Mouse (Mus musculus) ovary, postnatal 10 days (tissue): ENCODE data around the gene Chd4.

Experiments
- DNase-seq: peaks from one replicate; pipeline ENCODE4 v3.0.0; 2022; ENCODE audit warnings: low spot score

Chd4 gene

DNA sequence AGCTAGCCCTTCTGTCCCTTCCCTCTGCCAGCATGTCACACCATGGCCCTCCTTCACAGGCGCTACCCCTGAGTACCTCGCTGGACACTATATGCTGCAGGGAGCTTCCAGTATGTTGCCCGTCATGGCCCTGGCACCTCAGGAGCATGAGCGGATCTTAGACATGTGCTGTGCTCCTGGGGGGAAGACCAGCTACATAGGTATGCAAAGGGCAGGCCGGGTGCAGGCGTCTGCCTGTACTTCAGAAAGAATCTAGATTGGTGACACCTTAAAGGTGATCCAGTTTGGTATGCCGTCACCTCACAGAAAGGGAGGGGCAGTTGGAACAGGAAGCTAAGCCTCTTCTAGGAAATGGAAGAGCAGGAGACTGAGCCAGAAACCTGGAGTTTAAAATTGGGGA, 44.0 kb downstream of the Chd4 start:
- no peak for DNase-seq

GRCm38 (mm10) chr6:125142436-125142835, 46.7 kb downstream of the Chd4 start:
- no peak for DNase-seq

DNA sequence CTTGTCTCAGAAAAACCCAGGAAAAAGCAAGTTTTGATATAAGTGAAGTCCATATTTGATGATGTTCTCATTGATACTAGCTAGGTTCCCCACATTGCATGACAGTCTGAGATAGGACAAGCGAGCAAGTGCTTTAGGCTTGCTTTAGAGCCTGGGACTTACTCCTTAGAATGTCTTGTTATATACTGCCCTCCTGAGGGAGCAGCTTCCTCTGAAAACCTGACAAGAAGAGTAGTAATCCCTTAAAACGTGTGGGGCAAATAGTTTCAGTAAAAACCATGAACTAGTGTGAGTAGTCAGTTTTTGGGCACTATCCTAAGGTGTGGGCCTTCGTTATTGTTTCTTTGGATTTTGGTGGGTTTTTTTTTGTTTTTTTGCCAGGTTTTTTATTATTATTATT, 47.3 kb downstream of the Chd4 start:
- DNase-seq, result no peak

GRCm38 (mm10) chr6:125143904-125144303, 48.1 kb downstream of the Chd4 start:
- no peak for DNase-seq

- peak; percentile 76 for DNase-seq
These were observed 49.2 kb downstream of the Chd4 start, which contains the start of gene Iffo1 for GRCm38 (mm10) chr6:125145001-125145400. TSS of gene Iffo1 (plus strand) at chr6:125145241.

DNA sequence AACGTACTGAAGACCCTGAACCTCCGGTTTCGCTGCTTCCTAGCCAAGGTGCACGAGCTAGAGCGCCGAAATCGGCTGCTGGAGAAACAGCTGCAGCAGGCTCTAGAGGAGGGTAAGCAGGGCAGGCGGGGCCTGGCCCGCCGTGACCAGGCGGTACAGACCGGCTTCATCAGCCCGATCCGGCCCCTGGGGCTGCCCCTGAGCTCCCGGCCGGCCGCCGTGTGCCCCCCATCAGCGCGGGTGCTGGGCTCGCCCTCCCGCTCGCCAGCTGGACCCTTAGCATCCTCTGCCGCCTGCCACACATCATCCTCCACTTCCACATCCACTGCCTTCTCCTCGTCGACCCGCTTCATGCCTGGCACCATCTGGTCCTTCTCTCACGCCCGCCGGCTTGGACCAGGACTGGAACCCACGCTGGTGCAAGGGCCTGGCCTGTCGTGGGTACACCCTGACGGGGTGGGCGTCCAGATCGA, 49.7 kb downstream of the Chd4 start:
- DNase-seq, result no peak

DNA sequence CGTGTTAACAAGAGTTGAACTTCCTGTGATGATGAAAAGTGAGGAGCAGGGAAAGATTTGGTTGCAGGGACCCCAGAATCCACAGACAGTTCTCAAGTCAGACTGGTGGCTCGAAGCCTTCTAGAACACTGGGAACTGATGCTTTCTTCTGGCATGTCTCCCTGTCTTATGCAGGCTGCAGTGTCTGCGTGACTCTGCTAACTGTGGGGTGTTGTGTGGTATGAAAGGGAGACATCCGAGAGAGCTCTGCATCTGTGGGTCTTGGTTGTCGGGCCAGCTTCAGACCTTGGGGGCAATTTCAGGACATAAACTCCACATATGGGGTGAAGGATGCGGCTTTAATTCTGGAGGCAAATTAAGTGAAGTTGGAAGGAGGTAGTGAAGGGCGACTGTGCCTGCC, 50.4 kb downstream of the Chd4 start:
- DNase-seq, result no peak

- DNase-seq, result no peak
These were observed 51.0 kb downstream of the Chd4 start for GRCm38 (mm10) chr6:125146797-125147196.

DNA sequence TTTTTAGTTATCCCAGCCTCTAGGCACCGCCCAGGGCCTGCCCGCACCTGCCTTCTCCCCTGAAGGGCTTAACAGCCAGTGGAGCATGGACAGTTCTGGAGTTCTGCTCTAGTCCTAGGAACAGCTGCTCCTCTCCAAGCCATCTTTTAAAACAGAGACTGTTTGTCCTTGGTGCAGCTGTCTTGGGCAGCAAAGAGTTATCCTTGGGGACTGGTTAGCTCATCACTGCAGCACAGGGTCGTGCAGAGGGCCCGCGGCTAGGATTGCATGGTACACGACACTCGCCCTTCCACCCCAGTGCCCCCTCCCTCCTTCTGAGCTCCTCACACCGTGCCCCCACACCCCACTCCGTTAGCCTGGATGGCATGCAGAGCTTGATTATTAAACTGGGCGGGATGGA, 51.5 kb downstream of the Chd4 start:
- no peak for DNase-seq

- no peak for DNase-seq
These were observed 52.6 kb downstream of the Chd4 start for GRCm38 (mm10) chr6:125148251-125148925.

DNA sequence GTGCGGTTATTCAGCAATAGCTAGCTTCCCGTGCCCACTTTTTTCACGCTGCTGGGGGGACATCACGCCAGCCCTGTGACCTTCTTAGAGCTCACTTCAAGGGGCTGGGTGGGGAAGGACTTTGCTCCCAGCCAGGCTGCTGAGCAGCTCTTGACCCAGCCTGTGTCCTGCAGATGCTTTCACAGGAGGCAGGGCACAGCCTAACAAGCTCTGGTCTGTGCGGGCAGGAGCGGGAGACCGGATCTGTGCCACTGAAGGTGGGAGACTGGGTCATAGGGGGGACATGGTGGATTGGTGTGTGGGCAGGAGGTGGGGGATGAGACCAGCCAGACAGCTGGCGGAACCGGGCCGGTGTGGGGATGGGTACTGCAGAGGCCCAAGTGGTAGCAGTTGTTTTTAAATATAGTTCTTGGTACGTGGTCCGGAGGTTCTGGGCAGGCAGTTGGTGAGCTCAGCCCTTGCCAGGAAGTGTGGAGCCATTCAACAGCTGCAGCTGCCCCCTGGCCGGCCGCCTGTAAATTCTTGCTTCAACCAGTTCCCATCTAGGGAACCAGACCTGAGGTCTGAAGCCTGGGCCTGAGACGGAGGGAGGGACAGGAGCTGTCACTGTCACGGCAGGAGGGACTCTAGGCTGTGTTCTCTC, 53.3 kb downstream of the Chd4 start:
- DNase-seq, result no peak

GRCm38 (mm10) chr6:125149569-125149950, 53.8 kb downstream of the Chd4 start:
- no peak for DNase-seq

- no peak for DNase-seq
These were observed 56.6 kb downstream of the Chd4 start for GRCm38 (mm10) chr6:125152212-125153017.

DNA sequence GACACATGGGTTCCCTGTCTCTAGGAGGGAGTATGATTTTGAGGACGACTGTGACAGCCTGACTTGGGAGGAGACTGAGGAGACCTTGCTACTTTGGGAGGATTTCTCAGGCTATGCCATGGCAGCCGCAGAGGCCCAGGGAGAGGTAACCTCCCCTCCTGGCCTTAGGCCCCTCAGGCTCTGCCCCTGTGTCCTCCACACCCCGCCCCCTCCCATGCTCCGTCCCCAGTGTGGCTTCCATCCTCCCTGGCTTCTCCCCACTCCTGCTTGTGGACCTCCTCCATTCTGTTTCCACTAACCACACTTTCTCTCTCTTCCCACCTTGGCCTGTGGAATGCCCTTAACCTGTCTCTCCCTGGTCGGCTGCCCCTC, 57.2 kb downstream of the Chd4 start:
- DNase-seq, result no peak

DNA sequence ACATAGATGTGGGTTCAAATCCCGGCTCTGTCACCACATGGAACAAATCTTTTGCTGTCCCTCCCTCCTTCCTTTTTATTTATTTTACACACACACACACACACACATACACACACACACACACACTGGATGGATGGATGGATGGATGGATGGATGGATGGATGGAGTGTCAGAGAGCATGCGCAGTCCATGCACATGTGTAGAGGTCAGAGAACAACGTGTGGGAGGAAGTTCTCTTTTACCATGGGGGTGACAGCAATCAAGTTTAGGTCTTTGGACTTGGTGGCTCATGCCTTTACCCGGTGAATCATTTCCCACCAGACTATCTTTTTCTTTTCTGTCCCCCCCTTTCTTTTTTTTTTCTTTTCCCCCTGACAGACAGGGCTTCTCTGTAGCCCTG, 57.9 kb downstream of the Chd4 start:
- DNase-seq, result no peak

GRCm38 (mm10) chr6:125154550-125154949, 58.8 kb downstream of the Chd4 start:
- no peak for DNase-seq

DNA sequence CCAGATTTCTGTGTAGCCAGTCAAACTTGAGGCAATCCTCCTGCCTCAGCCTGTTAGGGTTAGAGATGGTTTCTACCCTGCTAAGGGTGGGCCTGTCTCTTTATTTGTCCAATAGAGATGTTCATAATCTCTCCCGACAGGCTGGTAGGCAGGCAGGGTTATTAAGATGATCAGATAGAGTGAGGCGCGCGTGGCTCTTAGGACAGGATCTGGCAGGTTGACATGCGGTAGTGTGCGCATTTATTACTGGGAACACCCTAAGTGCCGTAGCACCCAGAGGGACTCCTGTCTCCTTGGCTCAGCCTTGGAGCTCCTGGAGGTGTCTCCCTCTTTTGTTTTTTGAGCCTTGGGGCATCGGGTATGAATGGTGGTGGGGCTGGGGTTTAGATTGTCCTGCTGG, 59.5 kb downstream of the Chd4 start:
- DNase-seq, result no peak

GRCm38 (mm10) chr6:125156491-125156890, 60.7 kb downstream of the Chd4 start:
- no peak for DNase-seq

DNA sequence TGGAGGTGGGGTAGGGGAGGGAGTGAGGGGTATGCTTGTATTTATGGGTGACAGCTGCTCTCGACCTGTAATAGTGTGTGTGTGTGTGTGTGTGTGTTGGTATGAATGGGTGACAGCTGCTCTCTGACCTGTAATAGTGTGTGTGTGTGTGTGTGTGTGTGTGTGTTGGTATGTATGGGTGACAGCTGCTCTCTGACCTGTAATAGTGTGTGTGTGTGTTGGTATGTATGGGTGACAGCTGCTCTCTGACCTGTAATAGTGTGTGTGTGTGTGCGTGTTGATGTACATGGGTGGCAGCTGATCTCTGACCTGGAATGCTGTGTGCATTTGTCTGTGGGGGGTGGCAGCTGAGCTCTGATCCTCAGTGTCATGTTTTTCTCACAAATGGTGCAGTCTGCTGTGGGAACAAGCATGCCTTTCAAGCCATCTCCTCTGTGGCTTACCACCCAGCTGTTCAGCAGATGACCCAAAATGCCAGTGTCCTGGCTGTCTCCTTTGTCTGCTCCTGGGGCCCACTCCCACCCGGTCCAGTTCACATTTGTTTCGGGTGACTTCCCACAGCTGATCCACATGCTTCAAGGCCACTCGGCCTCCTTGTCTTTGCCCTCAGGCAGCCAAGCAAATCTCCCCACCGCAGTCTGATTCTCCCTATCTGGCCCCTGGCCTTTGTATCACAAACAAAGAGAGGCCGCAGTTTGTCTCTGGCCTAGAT, 61.3 kb downstream of the Chd4 start:
- no peak for DNase-seq

GRCm38 (mm10) chr6:125158944-125159492, 63.2 kb downstream of the Chd4 start:
- DNase-seq, result no peak

DNA sequence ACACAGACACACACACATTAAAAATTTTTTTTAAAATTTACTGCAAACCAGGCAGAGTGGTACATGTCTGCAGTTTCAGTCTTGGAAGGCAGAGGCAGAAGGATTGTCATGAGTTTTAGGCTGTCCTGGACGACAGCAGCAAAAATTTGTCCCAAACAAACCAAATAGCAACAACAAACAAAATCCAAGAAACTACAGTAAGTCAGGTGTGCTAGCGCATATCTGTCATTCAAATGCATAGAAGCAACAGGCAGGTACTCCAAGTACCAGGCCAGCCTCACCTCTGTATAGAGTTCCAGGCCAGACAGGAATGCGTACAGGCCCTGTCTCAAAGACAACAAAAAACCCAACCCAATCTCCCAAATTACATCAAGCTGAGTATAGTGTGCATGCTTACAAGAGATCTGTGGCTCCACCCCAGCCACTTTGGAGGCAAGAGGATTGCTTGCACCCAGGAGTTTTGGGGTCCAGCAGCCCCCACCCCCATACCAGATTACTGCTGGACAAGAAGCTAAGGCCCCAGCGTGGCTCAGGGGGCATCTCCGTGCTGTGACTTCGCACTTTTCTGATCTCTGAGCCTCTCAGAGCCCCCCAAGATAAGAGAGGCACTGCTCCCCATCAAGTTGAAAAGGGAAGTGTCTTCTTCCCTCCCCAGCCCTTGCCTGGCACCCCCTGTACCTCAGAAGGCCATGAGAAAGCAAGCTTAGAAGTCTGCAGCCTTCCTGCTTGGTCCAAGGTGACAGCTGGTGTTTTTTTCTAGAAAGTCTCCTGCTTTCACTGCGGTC, 64.2 kb downstream of the Chd4 start:
- DNase-seq, result no peak

DNA sequence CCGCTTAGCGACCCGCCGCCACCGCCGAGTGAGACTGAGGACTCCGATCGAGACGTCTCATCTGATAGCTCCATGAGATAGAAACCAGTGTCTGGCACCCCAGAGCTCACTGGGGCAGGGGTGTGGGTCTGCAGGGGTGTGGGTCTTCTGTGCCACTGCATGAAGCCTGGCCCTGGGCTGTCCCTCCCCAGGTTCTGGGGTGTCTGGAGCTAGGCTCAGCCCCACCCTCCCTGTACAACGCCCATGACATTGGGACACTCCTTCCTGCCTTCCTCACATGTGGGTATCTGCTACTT, 64.7 kb downstream of the Chd4 start:
- DNase-seq, result no peak
